Mouse (Mus musculus): ENCODE results near the gene Fndc10. TPM values are rescaled to one million over a fixed set of nuclear protein-coding genes. Genes with fewer than 3 reads are reported as not detected.
A peak's percentile ranks its signal among the peaks of the same experiment; 100 is the strongest.

The Fndc10 gene
- polyA plus RNA-seq, 1 experiment from 2014 or later = 10.3 TPM

DNA sequence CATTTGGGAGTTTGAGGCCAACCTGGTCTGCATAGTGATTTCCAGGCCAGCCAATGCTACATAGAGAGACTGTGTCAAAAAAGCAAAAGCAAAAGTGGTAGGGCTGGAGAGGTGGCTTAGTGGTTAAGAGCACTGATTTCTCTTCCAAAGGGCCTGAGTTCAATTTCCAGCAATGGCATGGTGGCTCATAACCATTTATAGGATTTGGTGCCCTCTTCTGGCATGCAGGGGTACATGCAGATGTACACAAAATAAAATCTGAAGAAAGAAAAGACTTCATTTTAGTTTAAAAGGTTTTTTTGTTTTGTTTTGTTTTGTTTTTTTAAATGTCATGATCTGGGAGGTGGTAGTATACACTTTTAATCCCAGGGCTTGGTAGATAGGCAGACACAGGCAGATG lies 6.3 kb downstream of the Fndc10 start:
- no peak for ATAC-seq (ENCODE audit: low FRiP score)
- DNase-seq (ENCODE audit: low spot score) = peak; percentile 56

DNA sequence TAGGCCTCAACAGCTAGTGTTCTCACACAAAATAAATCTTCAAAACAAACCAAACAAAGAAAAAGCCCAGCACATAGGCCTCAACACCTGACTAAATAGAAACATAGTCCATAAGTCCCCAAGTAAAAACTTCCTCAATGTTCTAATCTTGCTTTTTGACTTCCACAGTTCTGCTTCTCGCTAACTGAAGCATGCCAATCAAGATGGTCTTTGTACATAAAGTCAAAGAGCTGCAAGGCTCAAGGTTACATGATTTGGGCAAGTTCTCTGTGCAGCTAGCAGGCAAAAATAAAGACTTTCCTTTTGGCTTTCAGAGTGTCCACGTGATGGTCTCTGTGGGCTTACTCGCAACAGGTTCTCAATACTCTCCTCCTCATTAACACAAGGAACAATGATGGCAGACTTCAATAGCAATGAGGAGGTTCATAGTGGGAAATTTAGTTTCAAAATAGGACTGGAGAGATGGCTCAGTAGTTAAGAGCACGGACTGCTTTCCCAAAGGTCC lies 9.3 kb downstream of the Fndc10 start:
- Histone ChIP-seq H3K27ac (no peak overlapping the region), H3K4me1 (replicated peaks; ENCODE audit: control insufficient read depth, insufficient read depth, low read length) (peaks cover 15% of the 10 kb centered on the region), H3K9me3 (ENCODE audit: control insufficient read depth, low read length) (no peaks in the 10 kb centered on the region), H3K36me3 (replicated peaks; ENCODE audit: control insufficient read depth, insufficient read depth) (no peaks in the 10 kb centered on the region), H3K9ac (no peak overlapping the region), H3K27me3 (ENCODE audit: control insufficient read depth, insufficient read depth, low read length) (no peaks in the 10 kb centered on the region), H3K4me3 (replicated peaks; ENCODE audit: low read length) (no peak overlapping the region), H3K4me2 (replicated peaks) (no peak overlapping the region)
- 95% methylated on average over 4 of the region's 4 CpGs for WGBS
- ATAC-seq (ENCODE audit: low FRiP score) (no peak), DNase-seq (ENCODE audit: low spot score) (no peak)

More for the DNA sequence above, 6.3 kb downstream of the Fndc10 start:
- Histone ChIP-seq H3K9ac (no peak overlapping the region), H3K27ac (no peak overlapping the region), H3K9me3 (ENCODE audit: control insufficient read depth, low read length) (no peaks in the 10 kb centered on the region), H3K36me3 (replicated peaks; ENCODE audit: control insufficient read depth, insufficient read depth) (no peaks in the 10 kb centered on the region), H3K4me3 (replicated peaks; ENCODE audit: low read length) (no peak overlapping the region), H3K4me1 (replicated peaks; ENCODE audit: control insufficient read depth, insufficient read depth, low read length) (peaks cover 20% of the 10 kb centered on the region), H3K27me3 (ENCODE audit: control insufficient read depth, insufficient read depth, low read length) (no peaks in the 10 kb centered on the region), H3K4me2 (replicated peaks) (no peak overlapping the region)

DNA sequence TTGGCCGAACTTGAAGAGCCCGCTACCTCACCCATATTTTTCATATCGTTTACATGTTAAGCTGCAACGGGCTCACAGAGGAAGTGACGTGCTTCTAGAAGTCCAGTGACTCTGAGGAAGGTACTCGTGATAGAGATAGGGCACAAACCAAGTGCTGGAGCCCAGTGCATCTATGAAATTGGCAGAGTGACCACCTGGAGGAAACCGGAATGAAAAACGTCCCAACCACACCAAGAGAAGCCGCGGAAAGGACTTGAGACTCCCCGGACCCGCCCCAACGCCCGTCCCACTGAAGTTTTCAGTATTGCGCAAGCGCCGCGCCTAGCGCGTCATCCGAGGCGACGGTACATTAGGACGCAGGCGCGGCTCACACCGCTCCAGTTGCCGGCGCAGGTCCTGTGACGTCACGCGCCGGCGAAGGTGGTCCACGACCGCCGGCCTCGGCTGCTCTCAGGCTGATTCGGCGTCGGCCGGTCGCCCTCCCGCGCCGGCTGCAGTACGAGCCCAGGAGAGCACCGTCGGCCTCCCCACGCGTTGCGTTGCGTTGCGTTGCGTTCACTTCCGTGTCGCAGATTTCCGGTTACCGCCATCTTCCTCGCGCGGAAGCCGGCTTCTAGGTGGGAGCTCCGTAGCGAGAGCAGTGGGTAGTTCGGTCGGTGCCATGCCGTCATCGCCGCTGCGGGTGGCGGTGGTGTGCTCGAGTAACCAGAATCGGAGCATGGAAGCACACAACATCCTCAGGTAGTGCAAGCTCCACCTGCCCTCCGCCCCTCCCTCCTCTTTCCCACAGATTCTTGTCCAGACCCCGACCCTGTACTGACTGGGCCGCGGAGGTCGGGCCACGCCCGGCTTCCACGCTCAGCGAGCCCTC lies 10.8 kb downstream of the Fndc10 start, which contains the start of gene Ssu72:
Ssu72 (plus strand) TSS at position 80 of the 871 bp plus-strand sequence.
- peak; percentile 97 for ATAC-seq (ENCODE audit: low FRiP score)
- H3K4me3 ChIP-seq (replicated peaks; ENCODE audit: low read length) = peak within 1 kb of the TSS; percentile 77
- peak within 1 kb of the TSS; percentile 90 for H3K9ac ChIP-seq
- H3K27me3 ChIP-seq (ENCODE audit: control insufficient read depth, insufficient read depth, low read length) = no peaks in the 10 kb centered on the region
- H3K9me3 ChIP-seq (ENCODE audit: control insufficient read depth, low read length) = no peaks in the 10 kb centered on the region
- 0 out of 2 replicates have a peak, but pooled peaks cover under 1% of the 10 kb centered on the region for H3K36me3 ChIP-seq (replicated peaks; ENCODE audit: control insufficient read depth, insufficient read depth)
- under 1% methylated on average over 83 of the region's 83 CpGs for WGBS
- peaks cover 15% of the 10 kb centered on the region for H3K4me1 ChIP-seq (replicated peaks; ENCODE audit: control insufficient read depth, insufficient read depth, low read length)
- peak within 1 kb of the TSS; percentile 74 for H3K4me2 ChIP-seq (replicated peaks)
- peak within 1 kb of the TSS; percentile 93 for H3K27ac ChIP-seq
- peak; percentile 98 for DNase-seq (ENCODE audit: low spot score)

DNA sequence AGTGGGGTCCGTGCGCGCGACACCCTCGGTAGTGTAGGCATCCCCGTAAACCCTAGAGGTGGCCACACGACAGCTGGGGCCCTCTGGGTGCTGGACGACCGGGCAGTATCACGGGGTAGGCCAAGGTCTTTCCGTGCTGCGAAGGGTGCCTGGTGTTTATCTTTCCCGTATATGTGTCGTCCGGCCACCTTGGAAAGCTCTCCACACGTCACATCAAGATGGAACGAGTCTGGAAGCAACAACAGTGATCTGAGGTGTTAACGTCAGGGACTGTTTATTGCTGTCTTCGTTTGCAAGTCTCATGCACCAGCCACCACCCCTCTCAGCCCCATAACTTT lies 11.4 kb downstream of the Fndc10 start:
- 0% methylated on average over 19 of the region's 19 CpGs for WGBS
- H3K9ac ChIP-seq = peak overlapping the region; percentile 90

DNA sequence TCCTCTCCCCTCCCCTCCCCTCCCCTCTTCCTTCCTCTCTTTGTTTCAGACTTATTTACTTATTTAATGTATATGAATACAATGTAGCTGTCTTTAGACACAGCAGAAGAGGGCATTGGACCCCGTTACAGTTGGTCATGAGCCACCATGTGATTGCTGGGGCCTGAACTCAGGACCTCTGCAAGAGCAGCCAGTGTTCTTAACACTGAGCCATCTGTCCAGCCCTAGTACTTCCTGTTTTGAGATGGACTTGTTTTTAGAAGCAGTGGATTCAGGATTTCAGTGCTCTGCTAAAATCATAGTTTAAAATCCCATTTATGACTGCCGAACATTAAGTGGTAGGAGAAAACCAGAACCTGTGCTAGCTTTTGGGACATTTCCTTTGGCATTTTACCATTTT lies 14.4 kb downstream of the Fndc10 start:
- ATAC-seq (ENCODE audit: low FRiP score) (no peak), DNase-seq (ENCODE audit: low spot score) (no peak)
- Histone ChIP-seq H3K4me2 (replicated peaks) (no peak overlapping the region), H3K4me1 (replicated peaks; ENCODE audit: control insufficient read depth, insufficient read depth, low read length) (peaks cover 15% of the 10 kb centered on the region), H3K9ac (no peak overlapping the region), H3K27me3 (ENCODE audit: control insufficient read depth, insufficient read depth, low read length) (no peaks in the 10 kb centered on the region), H3K27ac (no peak overlapping the region), H3K9me3 (ENCODE audit: control insufficient read depth, low read length) (no peaks in the 10 kb centered on the region), H3K4me3 (replicated peaks; ENCODE audit: low read length) (no peak overlapping the region), H3K36me3 (replicated peaks; ENCODE audit: control insufficient read depth, insufficient read depth) (0 out of 2 replicates have a peak, but pooled peaks cover 6% of the 10 kb centered on the region)
- 75% methylated on average over 2 of the region's 2 CpGs for WGBS

More for the DNA sequence above, 11.4 kb downstream of the Fndc10 start:
- Histone ChIP-seq H3K4me3 (replicated peaks; ENCODE audit: low read length) (peak overlapping the region; percentile 77), H3K36me3 (replicated peaks; ENCODE audit: control insufficient read depth, insufficient read depth) (0 out of 2 replicates have a peak, but pooled peaks cover 6% of the 10 kb centered on the region), H3K4me2 (replicated peaks) (peak overlapping the region; percentile 74), H3K9me3 (ENCODE audit: control insufficient read depth, low read length) (no peaks in the 10 kb centered on the region), H3K4me1 (replicated peaks; ENCODE audit: control insufficient read depth, insufficient read depth, low read length) (peaks cover 15% of the 10 kb centered on the region), H3K27ac (peak overlapping the region; percentile 93), H3K27me3 (ENCODE audit: control insufficient read depth, insufficient read depth, low read length) (no peaks in the 10 kb centered on the region)
- no peak for ATAC-seq (ENCODE audit: low FRiP score)
- no peak for DNase-seq (ENCODE audit: low spot score)

DNA sequence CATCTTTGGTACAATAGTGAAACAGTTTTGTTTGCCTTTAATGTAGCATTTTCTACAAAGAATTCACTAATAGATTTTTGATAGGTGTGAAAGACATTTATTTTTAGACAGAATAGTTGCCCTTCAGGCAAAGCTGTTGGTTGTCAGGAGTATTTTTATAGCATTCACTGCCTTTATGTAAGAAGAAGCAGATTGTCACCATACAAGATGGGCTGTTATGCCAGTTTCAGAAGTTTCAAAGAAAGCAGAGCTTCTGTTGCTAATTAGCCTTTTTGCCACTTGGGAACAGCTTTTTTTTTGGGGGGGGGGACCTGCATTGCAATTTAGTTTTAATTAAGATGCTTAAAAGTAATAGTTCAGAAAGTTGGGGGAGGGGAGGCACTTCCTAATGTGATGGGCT lies 14.8 kb downstream of the Fndc10 start:
- H3K9me3 ChIP-seq (ENCODE audit: control insufficient read depth, low read length) = no peaks in the 10 kb centered on the region
- H3K4me3 ChIP-seq (replicated peaks; ENCODE audit: low read length) = no peak overlapping the region
- H3K4me1 ChIP-seq (replicated peaks; ENCODE audit: control insufficient read depth, insufficient read depth, low read length) = peaks cover 14% of the 10 kb centered on the region
- H3K36me3 ChIP-seq (replicated peaks; ENCODE audit: control insufficient read depth, insufficient read depth) = 0 out of 2 replicates have a peak, but pooled peaks cover 6% of the 10 kb centered on the region
- ATAC-seq (ENCODE audit: low FRiP score) (no peak), DNase-seq (ENCODE audit: low spot score) (no peak)
- H3K27me3 ChIP-seq (ENCODE audit: control insufficient read depth, insufficient read depth, low read length) = no peaks in the 10 kb centered on the region
- H3K27ac ChIP-seq = no peak overlapping the region
- no peak overlapping the region for H3K9ac ChIP-seq
- H3K4me2 ChIP-seq (replicated peaks) = no peak overlapping the region

DNA sequence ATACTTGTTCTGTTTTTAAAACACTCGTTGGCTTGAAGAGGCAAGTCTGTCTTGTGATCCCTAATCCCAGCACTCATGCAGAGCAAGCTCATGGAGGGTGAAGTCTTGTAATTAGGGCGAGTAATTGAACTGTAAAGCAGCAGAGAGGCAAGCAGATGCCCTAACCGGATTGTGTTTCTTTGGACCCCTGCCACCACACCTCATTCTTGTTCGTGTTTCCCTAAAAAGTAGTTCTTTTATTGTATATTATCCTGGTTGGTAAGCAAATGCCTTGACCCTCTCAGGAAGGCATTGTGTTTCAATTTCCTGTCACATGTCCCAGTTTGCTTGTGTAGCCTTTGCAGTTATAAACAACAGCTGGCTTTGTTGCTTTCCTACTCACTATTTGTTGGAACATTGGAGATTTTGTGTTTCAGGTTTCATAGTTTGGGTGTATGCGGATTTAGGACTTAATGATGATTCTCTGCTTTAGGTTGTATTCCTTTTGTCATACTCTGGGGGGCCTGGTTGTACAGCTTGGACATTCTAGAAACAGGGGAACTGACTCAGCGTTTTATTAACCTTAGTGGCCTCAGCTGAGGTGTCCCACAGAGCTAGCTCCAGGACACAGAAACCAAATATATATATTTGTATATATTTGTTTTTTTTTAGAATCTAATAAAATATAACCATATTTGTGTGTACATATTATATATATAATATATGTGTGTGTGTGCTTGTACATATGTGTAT lies 16.5 kb downstream of the Fndc10 start:
- ATAC-seq (ENCODE audit: low FRiP score) = no peak
- no peak overlapping the region for H3K9ac ChIP-seq

DNA sequence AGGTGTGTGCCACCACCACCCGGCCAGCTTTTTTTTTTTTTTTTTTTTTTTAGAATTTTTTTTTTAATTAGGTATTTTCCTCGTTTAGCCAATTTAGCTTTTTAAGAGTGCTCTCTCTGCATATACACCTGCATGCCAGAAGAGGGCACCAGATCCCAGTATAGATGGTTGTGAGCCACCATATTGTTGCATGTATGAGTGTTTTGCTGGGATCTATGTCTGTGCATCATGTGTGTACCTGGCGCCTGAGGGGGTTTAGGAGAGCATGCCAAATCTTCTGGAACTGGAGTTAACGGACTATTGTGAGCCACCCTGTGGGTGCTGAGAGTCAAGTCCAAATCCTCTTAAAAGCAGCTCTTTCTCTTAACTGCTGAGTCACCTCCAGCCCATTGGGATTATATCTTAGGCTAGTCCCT lies 27.5 kb downstream of the Fndc10 start:
- ATAC-seq (ENCODE audit: low FRiP score) (no peak), DNase-seq (ENCODE audit: low spot score) (no peak)
- Histone ChIP-seq H3K27ac (no peak overlapping the region), H3K9me3 (ENCODE audit: control insufficient read depth, low read length) (no peaks in the 10 kb centered on the region), H3K9ac (no peak overlapping the region), H3K27me3 (ENCODE audit: control insufficient read depth, insufficient read depth, low read length) (no peaks in the 10 kb centered on the region), H3K4me1 (replicated peaks; ENCODE audit: control insufficient read depth, insufficient read depth, low read length) (no peaks in the 10 kb centered on the region), H3K4me2 (replicated peaks) (no peak overlapping the region), H3K4me3 (replicated peaks; ENCODE audit: low read length) (no peak overlapping the region), H3K36me3 (replicated peaks; ENCODE audit: control insufficient read depth, insufficient read depth) (peaks cover 31% of the 10 kb centered on the region)
- WGBS = 73% methylated on average over 4 of the region's 4 CpGs

More for the DNA sequence above, 16.5 kb downstream of the Fndc10 start:
- WGBS = 72% methylated on average over 6 of the region's 6 CpGs
- DNase-seq (ENCODE audit: low spot score) = no peak
- H3K9me3 ChIP-seq (ENCODE audit: control insufficient read depth, low read length) = no peaks in the 10 kb centered on the region
- no peaks in the 10 kb centered on the region for H3K27me3 ChIP-seq (ENCODE audit: control insufficient read depth, insufficient read depth, low read length)
- no peak overlapping the region for H3K4me2 ChIP-seq (replicated peaks)
- H3K4me3 ChIP-seq (replicated peaks; ENCODE audit: low read length) = no peak overlapping the region
- H3K4me1 ChIP-seq (replicated peaks; ENCODE audit: control insufficient read depth, insufficient read depth, low read length) = peaks cover 11% of the 10 kb centered on the region
- H3K27ac ChIP-seq = no peak overlapping the region
- peaks cover 16% of the 10 kb centered on the region for H3K36me3 ChIP-seq (replicated peaks; ENCODE audit: control insufficient read depth, insufficient read depth)

DNA sequence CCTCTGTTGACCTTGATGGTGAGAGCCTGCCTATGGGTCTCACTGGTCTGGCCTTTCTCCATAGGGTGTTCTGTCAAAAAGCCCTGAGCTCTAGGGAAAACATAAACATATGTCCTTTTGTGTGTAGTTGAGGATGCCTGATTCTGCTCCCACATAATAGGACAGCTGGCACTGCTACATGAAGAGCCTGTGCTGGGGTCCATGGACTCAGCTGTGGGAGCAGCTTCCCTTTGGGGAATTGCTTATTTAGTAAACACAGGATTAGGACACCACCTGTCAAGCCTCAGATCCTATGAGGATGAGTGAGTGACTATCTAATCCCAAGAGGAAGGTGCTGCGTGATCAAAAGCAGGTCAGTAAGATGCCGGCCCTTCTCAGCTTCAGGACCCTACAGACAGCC lies 33.9 kb downstream of the Fndc10 start:
- no peaks in the 10 kb centered on the region for H3K4me1 ChIP-seq (replicated peaks; ENCODE audit: control insufficient read depth, insufficient read depth, low read length)
- H3K9me3 ChIP-seq (ENCODE audit: control insufficient read depth, low read length) = no peaks in the 10 kb centered on the region
- no peak for ATAC-seq (ENCODE audit: low FRiP score)
- H3K9ac ChIP-seq = no peak overlapping the region
- no peak overlapping the region for H3K27ac ChIP-seq
- no peak for DNase-seq (ENCODE audit: low spot score)
- no peaks in the 10 kb centered on the region for H3K27me3 ChIP-seq (ENCODE audit: control insufficient read depth, insufficient read depth, low read length)
- H3K4me3 ChIP-seq (replicated peaks; ENCODE audit: low read length) = no peak overlapping the region
- H3K36me3 ChIP-seq (replicated peaks; ENCODE audit: control insufficient read depth, insufficient read depth) = peaks cover 39% of the 10 kb centered on the region
- whole genome bisulfite sequencing = 59% methylated on average over 2 of the region's 2 CpGs
- H3K4me2 ChIP-seq (replicated peaks) = no peak overlapping the region
